Mouse (Mus musculus): ENCODE data around the gene Ctnna3. TPM values are rescaled to one million over a fixed set of nuclear protein-coding genes. Genes with fewer than 3 reads are reported as not detected.

The Ctnna3 gene
- polyA plus RNA-seq, 1 experiment from 2014 or later, result 0.34 TPM

DNA sequence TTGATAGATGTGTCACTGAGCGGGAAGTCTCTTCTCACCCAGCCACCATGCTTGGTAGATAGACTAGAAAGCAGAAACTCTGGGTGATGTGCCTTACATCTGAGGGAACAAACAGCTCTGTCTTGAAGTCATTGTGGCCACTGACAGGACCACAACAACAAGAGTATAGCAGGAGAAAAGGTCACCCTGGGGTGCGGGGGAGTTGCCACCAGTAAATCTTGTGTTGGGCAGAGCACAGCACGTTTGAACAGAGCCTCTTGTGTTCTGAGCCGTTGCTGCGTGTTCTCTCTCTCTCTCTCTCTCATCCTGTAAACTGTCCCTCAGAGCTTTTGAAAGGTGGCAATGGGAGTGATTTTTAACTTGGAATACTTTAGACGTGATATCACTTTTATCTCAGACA, 42.6 kb downstream of the Ctnna3 start:
- Histone ChIP-seq H3K4me1 (no peaks in the 10 kb centered on the region), H3K4me3 (replicated peaks) (no peak overlapping the region), H3K4me2 (no peak overlapping the region), H3K27me3 (no peaks in the 10 kb centered on the region), H3K9ac (no peak overlapping the region), H3K36me3 (replicated peaks) (no peaks in the 10 kb centered on the region), H3K27ac (no peak overlapping the region), H3K9me3 (no peaks in the 10 kb centered on the region)
- 61% methylated on average over 6 of the region's 6 CpGs for WGBS
- ATAC-seq (ENCODE audit: low FRiP score), result no peak

GRCm38 (mm10) chr10:63476167-63476647, 46.3 kb downstream of the Ctnna3 start:
- H3K9ac ChIP-seq, result no peak overlapping the region
- H3K4me3 ChIP-seq (replicated peaks), result no peak overlapping the region
- H3K4me1 ChIP-seq, result no peaks in the 10 kb centered on the region
- H3K36me3 ChIP-seq (replicated peaks), result no peaks in the 10 kb centered on the region
- no peaks in the 10 kb centered on the region for H3K27me3 ChIP-seq
- no peak for ATAC-seq (ENCODE audit: low FRiP score)
- no peak overlapping the region for H3K4me2 ChIP-seq
- 90% methylated on average over 10 of the region's 10 CpGs for WGBS
- no peaks in the 10 kb centered on the region for H3K9me3 ChIP-seq
- no peak overlapping the region for H3K27ac ChIP-seq

- ATAC-seq (ENCODE audit: low FRiP score), result no peak
- 52% methylated on average over 2 of the region's 2 CpGs for WGBS
- no peak overlapping the region for H3K4me3 ChIP-seq (replicated peaks)
- H3K27ac ChIP-seq, result no peak overlapping the region
- no peaks in the 10 kb centered on the region for H3K27me3 ChIP-seq
- H3K9ac ChIP-seq, result no peak overlapping the region
- H3K9me3 ChIP-seq, result no peaks in the 10 kb centered on the region
- H3K4me2 ChIP-seq, result no peak overlapping the region
- H3K36me3 ChIP-seq (replicated peaks), result no peaks in the 10 kb centered on the region
- H3K4me1 ChIP-seq, result no peaks in the 10 kb centered on the region
These were observed 49.0 kb downstream of the Ctnna3 start for GRCm38 (mm10) chr10:63478946-63479345.

DNA sequence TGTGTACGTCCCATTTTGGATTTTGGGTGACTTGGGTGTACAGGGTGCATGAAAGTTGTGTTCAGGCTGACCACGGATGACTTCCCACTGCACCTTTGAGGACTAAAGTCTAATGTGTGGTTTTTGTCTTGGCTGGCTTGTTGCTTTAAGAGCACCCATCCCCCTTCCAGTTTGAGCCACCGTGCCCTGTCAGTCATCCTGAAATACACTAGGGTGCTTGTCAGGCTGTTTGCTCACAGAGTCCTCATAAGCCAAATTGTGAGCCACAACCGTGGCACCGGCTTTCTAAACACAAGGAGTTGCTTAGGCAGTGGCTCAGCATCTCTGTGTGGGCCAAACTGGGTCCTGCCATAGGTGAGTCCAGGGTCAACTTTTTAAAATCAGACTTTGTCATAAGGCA, 50.2 kb downstream of the Ctnna3 start:
- H3K27me3 ChIP-seq, result no peaks in the 10 kb centered on the region
- 58% methylated on average over 5 of the region's 5 CpGs for WGBS

GRCm38 (mm10) chr10:63488346-63488745, 58.4 kb downstream of the Ctnna3 start:
- no peak overlapping the region for H3K4me3 ChIP-seq (replicated peaks)
- no peak overlapping the region for H3K27ac ChIP-seq
- no peaks in the 10 kb centered on the region for H3K4me1 ChIP-seq
- H3K4me2 ChIP-seq, result no peak overlapping the region
- WGBS, result 85% methylated on average over 7 of the region's 7 CpGs
- no peak overlapping the region for H3K9ac ChIP-seq
- H3K9me3 ChIP-seq, result 0 out of 2 replicates have a peak, but pooled peaks cover 4% of the 10 kb centered on the region
- no peak for ATAC-seq (ENCODE audit: low FRiP score)
- H3K36me3 ChIP-seq (replicated peaks), result no peaks in the 10 kb centered on the region
- H3K27me3 ChIP-seq, result no peaks in the 10 kb centered on the region

More for the DNA sequence above, 50.2 kb downstream of the Ctnna3 start:
- Histone ChIP-seq H3K9ac (no peak overlapping the region), H3K27ac (no peak overlapping the region), H3K4me3 (replicated peaks) (no peak overlapping the region), H3K9me3 (no peaks in the 10 kb centered on the region), H3K4me1 (no peaks in the 10 kb centered on the region), H3K4me2 (no peak overlapping the region), H3K36me3 (replicated peaks) (no peaks in the 10 kb centered on the region)
- ATAC-seq (ENCODE audit: low FRiP score), result no peak

DNA sequence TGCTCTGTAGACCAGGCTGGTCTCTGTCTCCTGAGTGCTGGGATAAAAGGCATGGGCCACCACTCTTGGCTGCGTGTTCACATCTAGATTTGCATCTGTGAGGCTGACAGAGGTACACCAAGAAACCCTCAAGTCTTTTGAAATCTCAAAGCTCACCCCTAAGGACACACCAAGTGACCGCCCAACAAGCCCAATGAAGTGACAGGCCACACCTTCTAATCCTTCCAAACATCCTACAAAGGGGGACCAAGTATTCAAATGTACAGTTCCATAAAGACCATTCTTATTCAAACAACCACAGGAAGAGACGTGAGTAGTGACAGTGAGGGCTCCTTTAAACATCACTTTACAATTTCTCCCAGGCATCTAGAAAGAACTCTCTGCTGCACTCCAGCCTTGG, 94.1 kb downstream of the Ctnna3 start:
- Histone ChIP-seq H3K9me3 (no peaks in the 10 kb centered on the region), H3K4me3 (replicated peaks) (no peak overlapping the region), H3K36me3 (replicated peaks) (no peaks in the 10 kb centered on the region), H3K4me2 (no peak overlapping the region), H3K27ac (no peak overlapping the region), H3K9ac (no peak overlapping the region), H3K4me1 (no peaks in the 10 kb centered on the region), H3K27me3 (no peaks in the 10 kb centered on the region)
- ATAC-seq (ENCODE audit: low FRiP score), result no peak
- WGBS, result 80% methylated on average over 3 of the region's 3 CpGs

DNA sequence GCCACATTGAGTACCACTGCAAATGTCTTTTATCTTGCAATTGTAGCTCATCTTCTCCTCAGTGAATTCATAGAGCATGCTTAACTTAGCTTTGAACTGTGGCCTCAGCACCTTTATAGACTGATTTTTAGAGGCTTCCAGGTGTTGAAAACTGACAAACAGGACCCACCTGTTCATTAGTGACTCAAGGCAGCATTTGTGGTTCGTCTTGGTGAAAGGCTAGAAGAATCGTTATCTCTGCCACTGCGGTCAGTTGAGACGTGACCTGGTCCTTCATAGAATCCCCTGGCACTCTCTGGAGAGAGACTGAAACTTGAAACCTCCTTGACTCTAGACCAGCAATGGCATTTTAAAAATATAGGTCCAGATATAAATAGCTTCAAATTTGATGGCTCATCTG, 96.1 kb downstream of the Ctnna3 start:
- H3K9ac ChIP-seq, result no peak overlapping the region

DNA sequence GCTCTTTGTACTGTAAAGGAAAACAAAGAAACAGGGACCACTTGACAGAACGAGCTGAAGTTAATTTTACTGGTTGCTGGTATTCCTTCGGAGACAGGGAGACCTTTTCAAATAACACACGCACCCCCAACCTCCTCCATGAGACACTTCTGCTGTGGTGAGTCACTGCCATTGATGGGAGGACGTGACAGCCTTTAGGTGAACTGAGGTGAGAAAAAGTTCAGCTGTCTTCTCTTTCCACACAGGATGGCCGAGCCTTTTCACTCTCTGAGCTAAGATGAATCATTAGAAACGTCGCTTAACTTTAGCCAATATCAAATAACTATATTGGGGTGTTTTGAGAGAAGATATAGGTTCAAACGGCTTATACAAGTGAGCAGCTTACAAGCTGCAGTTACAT, 102.5 kb downstream of the Ctnna3 start:
- no peaks in the 10 kb centered on the region for H3K9me3 ChIP-seq
- no peak overlapping the region for H3K4me2 ChIP-seq
- 85% methylated on average over 8 of the region's 8 CpGs for WGBS
- H3K9ac ChIP-seq, result no peak overlapping the region
- no peak overlapping the region for H3K4me3 ChIP-seq (replicated peaks)
- H3K36me3 ChIP-seq (replicated peaks), result no peaks in the 10 kb centered on the region
- no peak overlapping the region for H3K27ac ChIP-seq
- no peak for ATAC-seq (ENCODE audit: low FRiP score)
- H3K4me1 ChIP-seq, result no peaks in the 10 kb centered on the region
- no peaks in the 10 kb centered on the region for H3K27me3 ChIP-seq

More for the DNA sequence above, 96.1 kb downstream of the Ctnna3 start:
- no peak for ATAC-seq (ENCODE audit: low FRiP score)
- Histone ChIP-seq H3K9me3 (no peaks in the 10 kb centered on the region), H3K4me3 (replicated peaks) (no peak overlapping the region), H3K4me2 (no peak overlapping the region), H3K4me1 (no peaks in the 10 kb centered on the region), H3K27me3 (no peaks in the 10 kb centered on the region), H3K36me3 (replicated peaks) (no peaks in the 10 kb centered on the region), H3K27ac (no peak overlapping the region)
- WGBS, result 84% methylated on average over 4 of the region's 4 CpGs

DNA sequence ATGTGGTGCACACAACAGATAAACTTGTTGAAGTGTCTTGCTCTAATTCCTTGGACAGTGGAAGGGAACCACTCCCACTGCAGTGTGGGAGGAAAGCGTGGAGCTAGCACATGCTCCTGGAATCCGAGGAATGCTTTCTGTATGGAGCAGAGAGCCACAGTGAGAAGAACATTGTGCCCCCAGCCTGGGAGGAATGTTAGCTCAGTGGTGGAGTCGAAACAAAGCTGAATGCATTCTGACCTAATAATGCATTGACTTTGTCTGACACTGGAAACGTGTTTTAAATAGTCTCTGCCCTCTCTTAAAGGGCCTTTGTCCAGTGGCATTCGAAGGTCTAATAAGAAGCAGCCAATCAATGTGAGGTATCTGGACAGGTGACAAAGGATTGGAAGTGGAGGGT, 111.9 kb downstream of the Ctnna3 start:
- H3K36me3 ChIP-seq (replicated peaks), result no peaks in the 10 kb centered on the region
- WGBS, result 7% methylated on average over 5 of the region's 5 CpGs
- peaks cover 5% of the 10 kb centered on the region; the same call in 1 of the 2 replicates for H3K4me1 ChIP-seq
- H3K4me2 ChIP-seq, result no peak overlapping the region
- no peaks in the 10 kb centered on the region for H3K27me3 ChIP-seq
- no peak overlapping the region for H3K4me3 ChIP-seq (replicated peaks)
- no peak overlapping the region for H3K9ac ChIP-seq
- H3K9me3 ChIP-seq, result no peaks in the 10 kb centered on the region
- no peak overlapping the region for H3K27ac ChIP-seq
- no peak for ATAC-seq (ENCODE audit: low FRiP score)

DNA sequence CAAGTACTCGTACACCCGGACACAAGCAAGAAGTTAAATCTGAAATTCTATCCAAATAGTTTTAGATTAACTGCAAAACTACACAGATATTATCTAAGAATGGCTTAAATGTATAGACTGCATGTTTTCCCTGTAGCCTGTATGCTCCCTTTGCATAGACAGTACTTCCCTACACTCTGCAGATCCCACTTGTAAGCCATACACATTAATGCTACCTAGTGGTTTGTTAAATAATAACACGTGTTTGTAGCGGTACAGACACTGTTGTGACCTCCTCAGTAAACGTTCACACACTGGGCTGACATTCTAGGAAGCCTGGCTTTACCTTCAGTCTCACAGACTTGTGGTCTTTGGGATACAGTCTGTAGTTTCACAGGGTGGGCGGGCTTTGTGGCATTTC, 112.6 kb downstream of the Ctnna3 start:
- no peaks in the 10 kb centered on the region for H3K9me3 ChIP-seq
- H3K27ac ChIP-seq, result no peak overlapping the region
- no peaks in the 10 kb centered on the region for H3K36me3 ChIP-seq (replicated peaks)
- H3K4me2 ChIP-seq, result no peak overlapping the region
- no peaks in the 10 kb centered on the region for H3K27me3 ChIP-seq
- H3K4me1 ChIP-seq, result peaks cover 5% of the 10 kb centered on the region; the same call in 1 of the 2 replicates
- WGBS, result 56% methylated on average over 6 of the region's 6 CpGs
- no peak overlapping the region for H3K4me3 ChIP-seq (replicated peaks)
- no peak overlapping the region for H3K9ac ChIP-seq
- ATAC-seq (ENCODE audit: low FRiP score), result no peak

- no peaks in the 10 kb centered on the region for H3K27me3 ChIP-seq
- H3K4me3 ChIP-seq (replicated peaks), result no peak overlapping the region
- 91% methylated on average over 8 of the region's 8 CpGs for WGBS
- no peaks in the 10 kb centered on the region for H3K4me1 ChIP-seq
- ATAC-seq (ENCODE audit: low FRiP score), result no peak
- H3K36me3 ChIP-seq (replicated peaks), result no peaks in the 10 kb centered on the region
- H3K27ac ChIP-seq, result no peak overlapping the region
- H3K9me3 ChIP-seq, result no peaks in the 10 kb centered on the region
- no peak overlapping the region for H3K4me2 ChIP-seq
- H3K9ac ChIP-seq, result no peak overlapping the region
These were observed 136.8 kb downstream of the Ctnna3 start for GRCm38 (mm10) chr10:63566691-63567090.

GRCm38 (mm10) chr10:63571561-63571960, 141.7 kb downstream of the Ctnna3 start:
- no peak overlapping the region for H3K27ac ChIP-seq
- H3K9ac ChIP-seq, result no peak overlapping the region
- H3K4me3 ChIP-seq (replicated peaks), result no peak overlapping the region
- no peak for ATAC-seq (ENCODE audit: low FRiP score)
- H3K4me2 ChIP-seq, result no peak overlapping the region
- no peaks in the 10 kb centered on the region for H3K9me3 ChIP-seq
- no peaks in the 10 kb centered on the region for H3K4me1 ChIP-seq
- no peaks in the 10 kb centered on the region for H3K36me3 ChIP-seq (replicated peaks)
- H3K27me3 ChIP-seq, result no peaks in the 10 kb centered on the region

- H3K36me3 ChIP-seq (replicated peaks), result no peaks in the 10 kb centered on the region
- no peak overlapping the region for H3K4me2 ChIP-seq
- no peak overlapping the region for H3K4me3 ChIP-seq (replicated peaks)
- 96% methylated on average over 7 of the region's 7 CpGs for WGBS
- H3K4me1 ChIP-seq, result no peaks in the 10 kb centered on the region
- no peaks in the 10 kb centered on the region for H3K27me3 ChIP-seq
- no peaks in the 10 kb centered on the region for H3K9me3 ChIP-seq
- no peak for ATAC-seq (ENCODE audit: low FRiP score)
- H3K27ac ChIP-seq, result no peak overlapping the region
- H3K9ac ChIP-seq, result no peak overlapping the region
These were observed 143.0 kb downstream of the Ctnna3 start for GRCm38 (mm10) chr10:63572866-63573265.

All from forebrain, embryonic 12.5 days (tissue).